Mouse (Mus musculus): ENCODE measurements around the gene Ddx58. TPM values are rescaled to one million over a fixed set of nuclear protein-coding genes. Genes with fewer than 3 reads are reported as not detected.

Gene Ddx58
- polyA plus RNA-seq, 1 experiment from 2014 or later = 3.7 TPM

GRCm38 (mm10) chr4:40205231-40205903, 34.3 kb downstream of the Ddx58 start:
- DNase-seq (no peak), ATAC-seq (ENCODE audit: low FRiP score, low TSS enrichment) (no peak)
- no peak overlapping the region for H3K27ac ChIP-seq (replicated peaks; ENCODE audit: low read depth, low read length)
- no peak overlapping the region for H3K9ac ChIP-seq (replicated peaks; ENCODE audit: low read length)
- H3K4me2 ChIP-seq (ENCODE audit: low read length) = no peak overlapping the region
- no peaks in the 10 kb centered on the region for H3K27me3 ChIP-seq (ENCODE audit: control insufficient read depth, insufficient read depth, low read length)
- H3K9me3 ChIP-seq (ENCODE audit: control insufficient read depth, low read length) = no peaks in the 10 kb centered on the region
- H3K36me3 ChIP-seq (ENCODE audit: control insufficient read depth, insufficient read depth, low read length) = peaks cover 4% of the 10 kb centered on the region; the same call in 1 of the 2 replicates
- no peaks in the 10 kb centered on the region for H3K4me1 ChIP-seq (ENCODE audit: control insufficient read depth, insufficient read depth, low read length)
- H3K4me3 ChIP-seq (replicated peaks; ENCODE audit: low read depth, low read length) = no peak overlapping the region
- WGBS = 94% methylated on average over 22 of the region's 22 CpGs

GRCm38 (mm10) chr4:40204374-40204773, 35.3 kb downstream of the Ddx58 start:
- WGBS = 94% methylated on average over 3 of the region's 3 CpGs
- H3K9me3 ChIP-seq (ENCODE audit: control insufficient read depth, low read length) = no peaks in the 10 kb centered on the region
- no peak overlapping the region for H3K9ac ChIP-seq (replicated peaks; ENCODE audit: low read length)
- ATAC-seq (ENCODE audit: low FRiP score, low TSS enrichment) (no peak), DNase-seq (no peak)
- H3K27me3 ChIP-seq (ENCODE audit: control insufficient read depth, insufficient read depth, low read length) = no peaks in the 10 kb centered on the region
- H3K4me2 ChIP-seq (ENCODE audit: low read length) = no peak overlapping the region
- no peak overlapping the region for H3K27ac ChIP-seq (replicated peaks; ENCODE audit: low read depth, low read length)
- peaks cover 6% of the 10 kb centered on the region; the same call in 1 of the 2 replicates for H3K36me3 ChIP-seq (ENCODE audit: control insufficient read depth, insufficient read depth, low read length)
- no peak overlapping the region for H3K4me3 ChIP-seq (replicated peaks; ENCODE audit: low read depth, low read length)
- no peaks in the 10 kb centered on the region for H3K4me1 ChIP-seq (ENCODE audit: control insufficient read depth, insufficient read depth, low read length)

- H3K9ac ChIP-seq (replicated peaks; ENCODE audit: low read length) = no peak overlapping the region
- ATAC-seq (ENCODE audit: low FRiP score, low TSS enrichment) (no peak), DNase-seq (no peak)
- no peaks in the 10 kb centered on the region for H3K9me3 ChIP-seq (ENCODE audit: control insufficient read depth, low read length)
- H3K4me2 ChIP-seq (ENCODE audit: low read length) = no peak overlapping the region
- 93% methylated on average over 6 of the region's 6 CpGs for WGBS
- peaks cover 24% of the 10 kb centered on the region for H3K36me3 ChIP-seq (ENCODE audit: control insufficient read depth, insufficient read depth, low read length)
- no peak overlapping the region for H3K27ac ChIP-seq (replicated peaks; ENCODE audit: low read depth, low read length)
- H3K27me3 ChIP-seq (ENCODE audit: control insufficient read depth, insufficient read depth, low read length) = no peaks in the 10 kb centered on the region
- H3K4me3 ChIP-seq (replicated peaks; ENCODE audit: low read depth, low read length) = no peak overlapping the region
- H3K4me1 ChIP-seq (ENCODE audit: control insufficient read depth, insufficient read depth, low read length) = no peaks in the 10 kb centered on the region
These were observed 37.4 kb downstream of the Ddx58 start for GRCm38 (mm10) chr4:40202205-40202604.

GRCm38 (mm10) chr4:40195336-40195735, 44.3 kb downstream of the Ddx58 start:
- no peak overlapping the region for H3K27ac ChIP-seq (replicated peaks; ENCODE audit: low read depth, low read length)
- no peak overlapping the region for H3K4me2 ChIP-seq (ENCODE audit: low read length)
- no peaks in the 10 kb centered on the region for H3K9me3 ChIP-seq (ENCODE audit: control insufficient read depth, low read length)
- H3K36me3 ChIP-seq (ENCODE audit: control insufficient read depth, insufficient read depth, low read length) = peaks cover 74% of the 10 kb centered on the region
- 99% methylated on average over 2 of the region's 2 CpGs for WGBS
- H3K4me3 ChIP-seq (replicated peaks; ENCODE audit: low read depth, low read length) = no peak overlapping the region
- H3K4me1 ChIP-seq (ENCODE audit: control insufficient read depth, insufficient read depth, low read length) = no peaks in the 10 kb centered on the region
- H3K27me3 ChIP-seq (ENCODE audit: control insufficient read depth, insufficient read depth, low read length) = no peaks in the 10 kb centered on the region
- ATAC-seq (ENCODE audit: low FRiP score, low TSS enrichment) = no peak
- H3K9ac ChIP-seq (replicated peaks; ENCODE audit: low read length) = no peak overlapping the region
- no peak for DNase-seq

- Histone ChIP-seq H3K4me3 (replicated peaks; ENCODE audit: low read depth, low read length) (no peak overlapping the region), H3K4me2 (ENCODE audit: low read length) (no peak overlapping the region), H3K27me3 (ENCODE audit: control insufficient read depth, insufficient read depth, low read length) (no peaks in the 10 kb centered on the region), H3K9ac (replicated peaks; ENCODE audit: low read length) (no peak overlapping the region), H3K36me3 (ENCODE audit: control insufficient read depth, insufficient read depth, low read length) (peaks cover 85% of the 10 kb centered on the region), H3K9me3 (ENCODE audit: control insufficient read depth, low read length) (no peaks in the 10 kb centered on the region), H3K4me1 (ENCODE audit: control insufficient read depth, insufficient read depth, low read length) (no peaks in the 10 kb centered on the region), H3K27ac (replicated peaks; ENCODE audit: low read depth, low read length) (no peak overlapping the region)
- no peak for DNase-seq
- 72% methylated on average over 9 of the region's 9 CpGs for WGBS
- ATAC-seq (ENCODE audit: low FRiP score, low TSS enrichment) = no peak
These were observed 46.2 kb downstream of the Ddx58 start for GRCm38 (mm10) chr4:40193461-40193860.

- ATAC-seq (ENCODE audit: low FRiP score, low TSS enrichment) = no peak
- H3K4me1 ChIP-seq (ENCODE audit: control insufficient read depth, insufficient read depth, low read length) = no peaks in the 10 kb centered on the region
- no peak overlapping the region for H3K27ac ChIP-seq (replicated peaks; ENCODE audit: low read depth, low read length)
- H3K9ac ChIP-seq (replicated peaks; ENCODE audit: low read length) = no peak overlapping the region
- peaks cover 85% of the 10 kb centered on the region for H3K36me3 ChIP-seq (ENCODE audit: control insufficient read depth, insufficient read depth, low read length)
- H3K4me2 ChIP-seq (ENCODE audit: low read length) = no peak overlapping the region
- H3K9me3 ChIP-seq (ENCODE audit: control insufficient read depth, low read length) = no peaks in the 10 kb centered on the region
- no peak for DNase-seq
- no peak overlapping the region for H3K4me3 ChIP-seq (replicated peaks; ENCODE audit: low read depth, low read length)
- 75% methylated on average over 2 of the region's 2 CpGs for WGBS
- no peaks in the 10 kb centered on the region for H3K27me3 ChIP-seq (ENCODE audit: control insufficient read depth, insufficient read depth, low read length)
These were observed 47.4 kb downstream of the Ddx58 start for GRCm38 (mm10) chr4:40192246-40192645.

GRCm38 (mm10) chr4:40187956-40188355, 51.7 kb downstream of the Ddx58 start:
- no peak overlapping the region for H3K4me2 ChIP-seq (ENCODE audit: low read length)
- no peak for DNase-seq

GRCm38 (mm10) chr4:40184470-40184869, 55.2 kb downstream of the Ddx58 start:
- Histone ChIP-seq H3K9ac (replicated peaks; ENCODE audit: low read length) (no peak overlapping the region), H3K27ac (replicated peaks; ENCODE audit: low read depth, low read length) (no peak overlapping the region), H3K4me2 (ENCODE audit: low read length) (no peak overlapping the region), H3K36me3 (ENCODE audit: control insufficient read depth, insufficient read depth, low read length) (peaks cover 93% of the 10 kb centered on the region), H3K4me1 (ENCODE audit: control insufficient read depth, insufficient read depth, low read length) (no peaks in the 10 kb centered on the region), H3K9me3 (ENCODE audit: control insufficient read depth, low read length) (no peaks in the 10 kb centered on the region), H3K27me3 (ENCODE audit: control insufficient read depth, insufficient read depth, low read length) (no peaks in the 10 kb centered on the region), H3K4me3 (replicated peaks; ENCODE audit: low read depth, low read length) (no peak overlapping the region)
- 88% methylated on average over 5 of the region's 5 CpGs for WGBS
- ATAC-seq (ENCODE audit: low FRiP score, low TSS enrichment) (no peak), DNase-seq (no peak)

More at GRCm38 (mm10) chr4:40187956-40188355, 51.7 kb downstream of the Ddx58 start:
- no peaks in the 10 kb centered on the region for H3K4me1 ChIP-seq (ENCODE audit: control insufficient read depth, insufficient read depth, low read length)
- H3K36me3 ChIP-seq (ENCODE audit: control insufficient read depth, insufficient read depth, low read length) = peaks cover 93% of the 10 kb centered on the region
- 92% methylated on average over 7 of the region's 7 CpGs for WGBS
- no peaks in the 10 kb centered on the region for H3K9me3 ChIP-seq (ENCODE audit: control insufficient read depth, low read length)
- H3K27me3 ChIP-seq (ENCODE audit: control insufficient read depth, insufficient read depth, low read length) = no peaks in the 10 kb centered on the region
- H3K27ac ChIP-seq (replicated peaks; ENCODE audit: low read depth, low read length) = no peak overlapping the region
- no peak overlapping the region for H3K9ac ChIP-seq (replicated peaks; ENCODE audit: low read length)
- no peak for ATAC-seq (ENCODE audit: low FRiP score, low TSS enrichment)
- no peak overlapping the region for H3K4me3 ChIP-seq (replicated peaks; ENCODE audit: low read depth, low read length)

GRCm38 (mm10) chr4:40183781-40184180, 55.8 kb downstream of the Ddx58 start:
- Histone ChIP-seq H3K4me1 (ENCODE audit: control insufficient read depth, insufficient read depth, low read length) (no peaks in the 10 kb centered on the region), H3K27me3 (ENCODE audit: control insufficient read depth, insufficient read depth, low read length) (no peaks in the 10 kb centered on the region), H3K4me3 (replicated peaks; ENCODE audit: low read depth, low read length) (no peak overlapping the region), H3K4me2 (ENCODE audit: low read length) (no peak overlapping the region), H3K36me3 (ENCODE audit: control insufficient read depth, insufficient read depth, low read length) (peaks cover 91% of the 10 kb centered on the region), H3K27ac (replicated peaks; ENCODE audit: low read depth, low read length) (no peak overlapping the region), H3K9ac (replicated peaks; ENCODE audit: low read length) (no peak overlapping the region), H3K9me3 (ENCODE audit: control insufficient read depth, low read length) (no peaks in the 10 kb centered on the region)
- ATAC-seq (ENCODE audit: low FRiP score, low TSS enrichment) = no peak
- WGBS = 94% methylated on average over 6 of the region's 6 CpGs
- DNase-seq = no peak
